Mouse (Mus musculus): ENCODE data around the gene Sirt3. TPM values are rescaled to one million over a fixed set of nuclear protein-coding genes. Genes with fewer than 3 reads are reported as not detected.
"Not testable (repeated sequence)": the region's sequence is repeated elsewhere in the genome, so short reads cannot be mapped to it uniquely, and the experiment has no call there.

Gene Sirt3
- total RNA-seq, 2 experiments from 2014 or later: 64.6 to 71.8 TPM

DNA sequence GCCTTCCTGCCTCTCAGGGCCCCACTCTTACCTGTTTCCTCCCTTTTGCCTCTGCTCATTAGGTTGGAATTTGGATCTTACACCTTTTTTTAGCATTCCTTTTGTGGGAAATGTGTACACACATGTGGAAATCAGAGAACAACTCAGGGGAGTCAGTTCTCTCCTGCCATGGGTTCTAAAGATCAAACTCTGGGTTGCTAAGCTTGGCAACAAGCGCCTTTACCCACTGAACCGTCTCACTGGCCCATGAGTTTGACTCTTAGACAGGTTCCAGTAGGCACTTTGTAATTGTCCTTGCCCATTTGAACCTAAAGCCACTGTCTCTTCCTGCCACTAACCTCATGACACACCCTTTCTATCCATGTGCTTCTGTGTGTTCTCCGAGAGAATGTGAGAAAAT, 12.5 kb upstream of the Sirt3 start:
- DNase-seq: no peak

GRCm38 (mm10) chr7:140894031-140894430, 11.9 kb upstream of the Sirt3 start:
- no peak for DNase-seq

DNA sequence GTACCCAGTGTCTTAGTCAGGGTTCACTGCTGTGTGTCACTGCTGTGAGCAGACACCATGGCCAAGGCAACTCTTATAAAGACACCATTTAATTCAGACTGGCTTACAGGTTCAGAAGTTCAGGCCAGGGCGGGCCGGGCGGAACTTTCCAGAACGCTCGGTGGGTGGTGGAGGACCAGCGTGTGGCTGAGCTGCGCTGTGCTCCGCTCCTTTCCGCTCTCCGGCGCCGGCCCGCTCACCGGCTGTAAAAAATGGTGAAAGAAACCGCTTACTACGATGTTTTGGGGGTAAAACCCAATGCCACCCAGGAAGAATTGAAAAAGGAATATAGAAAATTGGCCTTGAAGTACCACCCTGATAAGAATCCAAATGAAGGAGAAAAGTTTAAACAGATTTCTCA, 8.5 kb upstream of the Sirt3 start:
- DNase-seq: not testable (repeated sequence)

DNA sequence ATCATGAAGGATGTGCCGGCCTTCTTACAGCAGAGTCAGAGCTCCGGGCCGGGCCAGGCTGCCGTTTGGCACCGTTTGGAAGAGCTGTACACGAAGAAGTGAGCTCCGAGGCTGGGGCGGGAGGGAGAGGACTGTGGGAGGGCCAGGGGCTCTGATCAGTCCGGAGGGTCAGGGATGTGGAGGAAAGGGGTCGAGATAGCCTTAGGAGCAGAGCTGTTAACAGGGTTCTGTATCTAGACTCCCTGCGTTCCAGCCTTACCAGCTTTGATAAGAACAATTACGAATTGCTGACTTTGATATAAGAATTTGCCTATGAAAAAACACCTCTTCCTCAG, 327 bp upstream of the Sirt3 start:
- DNase-seq: no peak

DNA sequence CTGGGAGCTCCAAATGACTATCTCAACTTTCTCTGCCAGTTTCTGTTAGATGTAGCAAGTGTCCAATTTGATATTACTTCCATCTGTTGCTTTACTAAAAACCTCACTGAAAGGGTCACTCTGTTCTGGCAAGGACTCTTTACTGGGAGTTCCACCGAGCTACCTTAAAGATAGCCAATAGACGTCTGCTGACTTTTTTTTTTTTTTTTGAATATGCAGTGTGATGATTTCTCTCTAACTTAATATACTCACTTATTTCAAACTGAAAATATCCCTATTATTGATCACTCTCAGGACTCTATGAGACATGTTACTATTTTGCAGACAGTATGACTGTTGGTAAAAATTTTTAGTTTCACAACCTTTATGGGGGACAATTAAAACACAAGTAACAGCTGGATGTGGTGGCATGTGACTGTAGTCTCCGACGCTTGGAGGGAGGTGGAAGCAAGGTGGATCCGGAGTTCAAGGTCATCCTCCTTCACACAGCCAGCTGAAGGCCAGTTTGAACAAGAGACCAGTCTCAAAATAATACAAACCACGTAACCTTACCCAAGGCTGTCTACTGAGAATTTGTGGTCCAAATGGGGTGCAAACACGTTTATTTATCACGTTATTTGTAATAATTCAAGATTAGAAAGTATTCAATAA, 1.1 kb downstream of the Sirt3 start:
- DNase-seq: no peak

DNA sequence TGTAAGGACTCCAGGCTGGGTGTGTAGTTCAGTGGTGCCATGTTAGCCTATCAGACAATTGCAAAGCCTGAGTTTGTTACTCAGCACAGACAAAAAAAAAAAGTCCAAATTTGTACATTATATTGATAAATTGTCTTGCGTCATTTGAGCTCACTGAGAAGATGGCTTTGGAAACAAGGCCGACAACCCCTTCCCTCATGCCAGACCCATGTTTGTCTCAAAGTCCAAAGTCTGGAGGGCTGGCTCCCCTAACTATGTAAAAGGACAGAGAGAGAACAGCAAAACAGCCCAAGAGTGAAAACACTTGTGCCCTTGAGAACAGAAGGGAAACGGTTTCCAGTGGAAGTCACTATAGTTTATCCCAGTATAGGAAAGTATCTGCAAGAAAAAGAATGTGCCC, 1.7 kb downstream of the Sirt3 start:
- no peak for DNase-seq

GRCm38 (mm10) chr7:140879355-140879754, 2.8 kb downstream of the Sirt3 start:
- DNase-seq: no peak

- no peak for DNase-seq
Observed at GRCm38 (mm10) chr7:140877364-140877763, 4.7 kb downstream of the Sirt3 start.

DNA sequence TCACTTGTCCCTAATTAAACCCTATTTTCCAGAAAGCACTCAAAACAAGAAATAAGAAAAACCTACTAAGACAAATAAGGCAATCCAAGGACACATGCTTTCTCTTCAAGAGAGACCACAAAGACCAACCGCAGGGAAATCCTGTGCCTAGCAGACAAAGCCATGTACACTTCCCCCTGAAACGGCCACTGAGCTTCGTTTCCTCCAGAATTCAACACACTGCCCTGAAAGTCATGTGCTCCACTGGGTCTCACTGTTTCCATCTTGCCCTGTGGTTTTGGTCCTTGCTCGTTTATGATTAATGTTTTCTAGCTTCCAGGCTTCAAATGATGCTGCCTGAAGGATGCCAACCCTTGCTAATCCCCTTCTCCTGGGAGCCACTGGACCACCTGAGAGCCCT, 7.9 kb downstream of the Sirt3 start:
- DNase-seq: no peak

DNA sequence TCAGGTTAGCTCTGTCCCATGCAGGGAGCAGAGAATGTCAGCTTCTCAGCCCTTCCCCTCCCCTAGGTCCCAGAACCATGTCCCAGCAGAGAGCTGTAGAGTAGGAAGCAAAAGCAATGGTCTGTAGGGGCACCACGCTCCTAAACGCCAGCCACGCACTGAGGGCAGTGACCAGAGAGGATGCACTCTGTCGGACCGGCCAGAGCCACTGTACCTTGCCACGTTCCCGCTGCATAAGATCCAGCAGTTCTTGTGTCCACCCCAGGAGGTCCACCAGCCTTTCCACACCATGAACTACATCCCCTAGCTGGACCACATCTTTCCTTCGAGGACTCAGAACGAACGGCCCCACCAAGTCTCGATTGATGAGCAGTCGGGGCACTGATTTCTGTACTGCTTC, 17.3 kb downstream of the Sirt3 start:
- DNase-seq: no peak

DNA sequence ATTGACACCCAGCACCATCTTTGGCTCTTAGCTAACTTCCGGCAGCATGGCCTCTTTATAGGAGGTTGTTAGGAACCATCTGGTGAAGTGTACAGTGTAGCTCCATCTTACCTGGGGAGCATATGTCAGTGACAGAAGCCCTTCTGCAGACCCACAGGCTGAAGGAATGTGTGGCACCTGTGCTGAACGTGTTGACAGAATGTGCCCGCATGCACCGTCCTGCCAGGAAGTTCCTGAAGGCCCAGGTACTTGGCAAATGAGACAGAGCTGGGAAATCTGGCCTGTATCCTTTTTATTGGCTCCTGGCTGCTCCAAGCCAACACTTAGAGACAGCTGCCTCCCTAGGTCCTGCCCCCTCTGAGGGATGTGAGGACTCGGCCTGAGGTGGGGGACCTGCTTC, 21.4 kb downstream of the Sirt3 start:
- DNase-seq: no peak

GRCm38 (mm10) chr7:140859997-140860396, 22.1 kb downstream of the Sirt3 start:
- no peak for DNase-seq

GRCm38 (mm10) chr7:140858746-140859145, 23.4 kb downstream of the Sirt3 start:
- DNase-seq: no peak

DNA sequence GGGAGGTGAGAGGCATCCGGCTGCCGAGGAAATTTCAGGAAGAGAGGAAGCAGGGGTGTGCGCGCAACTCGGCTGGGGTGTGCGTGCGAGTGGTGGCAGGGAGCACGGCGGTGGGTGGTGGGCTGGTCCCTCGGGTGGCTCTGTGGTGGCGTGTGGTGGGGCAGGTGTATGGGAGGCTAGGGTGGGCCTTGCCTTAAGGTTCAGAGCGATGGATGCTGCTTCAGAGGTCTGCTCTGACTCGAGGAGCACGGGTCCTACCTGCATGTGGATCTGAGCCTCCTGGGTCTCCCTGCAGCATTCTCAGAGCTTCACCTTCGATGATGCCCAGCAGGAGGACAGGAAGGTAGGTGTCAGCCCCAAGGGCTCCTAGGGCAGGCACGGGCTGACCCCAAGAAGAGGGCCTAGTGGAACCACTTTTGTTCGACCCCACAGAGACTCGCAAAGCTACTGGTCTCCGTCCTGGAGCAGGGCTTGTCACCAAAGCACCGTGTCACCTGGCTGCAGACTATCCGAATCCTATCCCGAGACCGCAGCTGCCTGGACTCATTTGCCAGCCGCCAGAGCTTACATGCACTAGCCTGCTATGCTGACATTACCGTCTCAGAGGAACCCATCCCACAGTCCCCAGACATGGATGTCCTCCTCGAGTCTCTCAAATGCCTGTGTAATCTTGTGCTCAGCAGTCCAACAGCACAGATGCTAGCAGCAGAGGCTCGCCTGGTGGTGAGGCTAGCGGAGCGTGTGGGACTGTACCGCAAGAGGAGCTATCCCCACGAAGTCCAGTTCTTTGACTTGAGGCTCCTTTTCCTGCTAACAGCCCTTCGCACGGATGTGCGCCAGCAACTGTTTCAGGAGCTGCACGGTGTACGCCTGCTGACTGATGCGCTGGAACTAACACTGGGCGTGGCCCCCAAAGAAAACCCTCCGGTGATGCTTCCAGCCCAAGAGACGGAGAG, 24.3 kb downstream of the Sirt3 start, which contains the start of gene Bet1l:
Gene Bet1l (minus strand): TSS at position 28 of the 956 bp plus-strand sequence.
- DNase-seq: no peak

DNA sequence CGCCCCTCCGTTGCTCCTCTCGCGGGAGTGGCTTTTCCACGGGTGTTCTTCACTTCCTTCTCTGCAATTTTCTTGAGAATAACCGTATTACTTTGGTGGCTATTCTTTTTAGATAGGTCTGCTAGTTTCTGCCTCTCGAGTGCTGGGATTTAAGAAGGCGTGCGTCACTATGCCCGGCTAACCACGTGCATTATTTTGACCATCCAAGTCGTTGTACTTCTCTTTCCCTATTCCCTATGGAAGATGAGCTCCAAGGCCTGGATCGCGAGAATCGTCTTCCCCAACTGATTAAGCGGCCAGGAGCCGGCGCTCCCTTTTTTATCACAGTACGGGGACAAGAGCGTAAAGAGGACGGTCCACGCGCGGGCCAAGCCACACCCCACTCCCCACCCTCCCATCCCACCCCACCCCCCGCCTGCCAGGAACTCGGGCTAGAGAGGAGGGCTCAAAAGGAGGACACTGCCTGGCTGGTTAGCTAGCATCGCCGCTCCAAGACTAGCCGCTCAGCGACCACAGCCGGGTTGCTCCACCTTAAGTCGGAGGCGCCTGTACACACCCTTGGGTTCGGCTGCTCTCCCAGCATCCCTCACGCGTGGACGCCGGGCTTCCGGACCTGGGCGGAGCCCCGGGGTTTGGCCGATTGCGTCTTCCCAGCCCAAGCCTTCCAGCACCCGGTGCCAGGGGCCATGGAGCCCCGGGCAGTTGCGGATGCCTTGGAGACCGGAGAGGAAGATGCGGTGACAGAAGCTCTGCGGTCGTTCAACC, 25.1 kb downstream of the Sirt3 start, which contains the start of gene Ric8a:
Gene Ric8a (plus strand): TSS at position 173 of the 765 bp plus-strand sequence.
- DNase-seq: peak; percentile 90 to 91

DNA sequence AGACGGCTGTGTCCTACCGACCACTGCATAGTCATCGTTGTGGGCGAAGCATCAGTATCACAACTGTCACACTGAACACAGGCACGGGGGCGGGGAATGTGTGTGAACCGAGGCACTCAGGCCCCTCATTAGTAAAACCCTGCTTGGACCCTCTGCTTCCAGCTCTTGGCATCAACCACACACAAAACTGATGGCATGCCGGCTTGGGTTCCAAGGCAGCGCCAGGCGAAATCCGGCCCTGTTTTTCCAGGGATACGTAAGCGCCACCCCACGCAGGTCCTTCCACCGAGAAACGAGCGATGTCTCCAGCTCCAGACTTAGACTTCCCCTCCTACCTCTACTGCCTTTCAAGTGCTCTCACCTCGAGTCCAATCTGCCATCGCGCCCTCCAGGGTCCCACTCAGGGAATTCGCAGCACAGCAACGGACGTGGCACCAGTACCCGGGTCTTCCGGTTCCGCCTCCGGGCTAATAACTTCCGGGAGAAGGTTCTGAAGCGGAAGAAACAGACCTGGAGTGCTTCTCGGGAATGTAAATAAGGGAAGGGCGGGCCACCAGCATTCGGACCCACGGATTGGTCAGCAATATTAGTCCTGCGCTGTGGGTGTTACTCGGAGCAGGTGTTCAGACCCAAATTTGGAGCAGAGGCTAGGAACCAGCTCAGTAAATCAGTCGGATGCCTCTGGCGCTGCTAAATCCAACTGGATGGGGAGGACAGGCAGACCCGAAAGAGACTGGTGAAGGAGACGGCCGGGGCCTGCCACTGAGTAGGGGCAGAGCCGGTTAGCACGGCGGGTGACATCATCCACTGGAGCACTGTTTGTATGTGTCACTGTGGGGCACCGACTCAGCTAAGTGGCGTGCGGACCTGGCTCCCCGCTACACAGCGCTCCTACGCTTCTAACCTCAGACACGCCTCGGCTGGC, 26.0 kb downstream of the Sirt3 start, which contains the start of gene Gm45785:
Gene Gm45785 (minus strand): TSS at position 472 of the 925 bp plus-strand sequence.
- DNase-seq: peak; percentile 81 to 85

DNA sequence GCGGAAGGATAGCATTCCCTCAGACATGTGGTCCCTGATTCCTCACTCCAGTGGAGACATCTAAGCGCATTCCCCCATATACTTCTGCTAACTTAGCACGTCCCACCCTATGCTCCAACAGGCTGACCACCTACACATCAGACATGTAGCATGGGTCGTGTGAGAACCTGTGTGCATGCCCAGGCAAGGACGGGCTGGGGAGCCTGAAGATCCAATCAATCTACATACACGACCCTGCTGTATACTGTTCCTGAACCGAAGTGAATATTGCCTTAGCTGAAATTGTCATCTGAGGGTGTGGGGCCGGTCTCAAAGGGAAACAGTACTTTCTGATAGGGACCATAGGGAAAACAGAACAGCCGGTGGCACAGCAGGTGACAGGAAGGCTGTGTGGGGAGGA, 26.9 kb downstream of the Sirt3 start:
- no peak for DNase-seq

DNA sequence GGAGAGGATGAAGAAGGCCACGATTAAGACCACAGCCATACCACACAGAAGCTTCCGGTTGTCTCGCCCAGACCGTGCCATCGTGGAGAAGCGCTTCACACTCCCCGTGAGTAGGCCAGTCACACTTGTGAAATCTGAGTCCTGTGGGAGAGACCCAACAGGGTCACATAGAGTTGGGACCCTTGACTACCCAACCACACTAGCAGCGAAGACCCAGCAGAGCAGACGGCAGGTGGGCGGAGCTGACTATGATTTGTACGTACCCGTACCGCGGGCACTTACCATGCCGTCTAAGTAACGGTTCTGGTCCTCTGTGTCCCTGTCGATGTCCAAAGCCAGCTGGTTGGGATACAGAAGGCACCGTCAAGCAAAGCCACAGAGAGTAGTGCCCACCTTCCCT, 27.6 kb downstream of the Sirt3 start:
- DNase-seq: no peak

- no peak for DNase-seq
Observed at GRCm38 (mm10) chr7:140853386-140853785, 28.7 kb downstream of the Sirt3 start.

GRCm38 (mm10) chr7:140851916-140852315, 30.2 kb downstream of the Sirt3 start:
- no peak for DNase-seq

DNA sequence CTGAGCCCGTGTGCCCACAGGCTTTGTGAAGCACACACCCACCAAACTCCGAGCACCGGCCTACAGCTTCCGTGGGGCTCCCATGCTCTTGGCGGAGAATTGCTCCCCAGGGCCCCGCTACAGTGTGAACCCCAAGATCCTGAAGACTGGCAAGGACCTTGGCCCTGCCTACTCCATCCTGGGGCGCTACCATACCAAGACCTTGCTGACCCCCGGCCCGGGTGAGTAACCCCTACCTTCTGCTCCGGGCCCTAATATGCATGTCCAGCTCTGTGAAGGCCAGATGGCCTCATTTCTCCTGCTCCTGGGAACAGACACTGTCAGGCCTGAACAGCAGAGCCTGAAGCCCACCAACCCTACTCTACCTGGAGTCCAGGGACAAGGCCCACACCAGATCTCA, 33.5 kb downstream of the Sirt3 start:
- DNase-seq: no peak
